Mouse (Mus musculus): ENCODE data around the gene Pcnx4. TPM values are rescaled to one million over a fixed set of nuclear protein-coding genes. Genes with fewer than 3 reads are reported as not detected.

The Pcnx4 gene
- 8.9 and 9.3 TPM in 2 replicates for polyA plus RNA-seq (2015; fragmentation: Nextera tagmentation; extraction: Ambion mirVana)

DNA sequence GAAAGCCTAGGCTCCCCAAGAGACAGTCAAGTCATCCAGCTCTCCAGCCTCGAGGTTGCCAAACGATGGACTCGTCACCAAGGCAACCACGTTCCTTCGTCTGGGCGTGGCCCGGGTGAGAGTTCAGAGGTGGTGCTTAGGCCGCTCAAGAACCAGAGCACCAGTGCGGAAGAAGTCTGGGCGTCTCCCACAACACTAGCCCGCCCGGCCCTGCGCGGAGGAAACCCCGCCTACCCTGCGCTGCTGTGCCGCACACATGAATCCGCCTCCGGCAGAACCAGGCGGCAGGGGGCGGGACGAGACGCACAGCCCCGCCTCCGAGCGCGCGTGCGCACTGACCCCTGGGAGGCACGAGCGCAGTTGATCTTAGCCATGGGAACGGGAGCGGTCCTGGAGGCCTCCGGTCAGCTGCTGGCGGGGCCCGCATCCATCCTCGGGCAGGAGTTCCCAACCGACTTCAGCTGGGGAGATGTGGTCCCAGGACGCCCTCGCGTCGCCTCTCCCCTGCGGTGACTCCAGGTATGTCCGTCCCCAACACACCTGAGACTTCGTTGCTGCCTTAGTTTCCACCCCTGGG lies at the start of gene Pcnx4:
Gene Pcnx4 (plus strand): TSS at position 363 of the 577 bp plus-strand sequence.
- ATAC-seq (ENCODE audit: insufficient read depth, low FRiP score, low read depth): peak; percentile 100
- H3K27me3 ChIP-seq (replicated peaks): no peaks in the 10 kb centered on the region
- peak within 1 kb of the TSS; percentile 69 for H3K4me3 ChIP-seq (replicated peaks)
- peak within 1 kb of the TSS; percentile 46; the same call in 1 of the 2 replicates for H3K9ac ChIP-seq
- H3K4me1 ChIP-seq: peaks cover 3% of the 10 kb centered on the region; the same call in 1 of the 2 replicates
- under 1% methylated on average over 45 of the region's 45 CpGs for WGBS
- peak within 1 kb of the TSS; percentile 59; the same call in 1 of the 2 replicates for H3K27ac ChIP-seq
- no peaks in the 10 kb centered on the region for H3K9me3 ChIP-seq
- peak within 1 kb of the TSS; percentile 74 for H3K4me2 ChIP-seq
- peaks cover 3% of the 10 kb centered on the region; the same call in 1 of the 2 replicates for H3K36me3 ChIP-seq

- no peak overlapping the region for H3K4me3 ChIP-seq (replicated peaks)
- no peaks in the 10 kb centered on the region for H3K27me3 ChIP-seq (replicated peaks)
- H3K9ac ChIP-seq: no peak overlapping the region
- H3K4me1 ChIP-seq: no peaks in the 10 kb centered on the region
- H3K9me3 ChIP-seq: no peaks in the 10 kb centered on the region
- ATAC-seq (ENCODE audit: insufficient read depth, low FRiP score, low read depth): no peak
- H3K4me2 ChIP-seq: no peak overlapping the region
- H3K27ac ChIP-seq: no peak overlapping the region
- no peaks in the 10 kb centered on the region for H3K36me3 ChIP-seq
- WGBS: 55% methylated on average over 3 of the region's 3 CpGs
Observed at GRCm38 (mm10) chr12:72487498-72487897, 48.7 kb upstream of the Pcnx4 start.

GRCm38 (mm10) chr12:72489995-72490394 lies 46.2 kb upstream of the Pcnx4 start:
- WGBS: 78% methylated on average over 3 of the region's 3 CpGs
- Histone ChIP-seq H3K4me2 (no peak overlapping the region), H3K9ac (no peak overlapping the region), H3K4me3 (replicated peaks) (no peak overlapping the region), H3K4me1 (no peaks in the 10 kb centered on the region), H3K9me3 (no peaks in the 10 kb centered on the region), H3K27ac (no peak overlapping the region), H3K27me3 (replicated peaks) (no peaks in the 10 kb centered on the region), H3K36me3 (no peaks in the 10 kb centered on the region)
- ATAC-seq (ENCODE audit: insufficient read depth, low FRiP score, low read depth): no peak

DNA sequence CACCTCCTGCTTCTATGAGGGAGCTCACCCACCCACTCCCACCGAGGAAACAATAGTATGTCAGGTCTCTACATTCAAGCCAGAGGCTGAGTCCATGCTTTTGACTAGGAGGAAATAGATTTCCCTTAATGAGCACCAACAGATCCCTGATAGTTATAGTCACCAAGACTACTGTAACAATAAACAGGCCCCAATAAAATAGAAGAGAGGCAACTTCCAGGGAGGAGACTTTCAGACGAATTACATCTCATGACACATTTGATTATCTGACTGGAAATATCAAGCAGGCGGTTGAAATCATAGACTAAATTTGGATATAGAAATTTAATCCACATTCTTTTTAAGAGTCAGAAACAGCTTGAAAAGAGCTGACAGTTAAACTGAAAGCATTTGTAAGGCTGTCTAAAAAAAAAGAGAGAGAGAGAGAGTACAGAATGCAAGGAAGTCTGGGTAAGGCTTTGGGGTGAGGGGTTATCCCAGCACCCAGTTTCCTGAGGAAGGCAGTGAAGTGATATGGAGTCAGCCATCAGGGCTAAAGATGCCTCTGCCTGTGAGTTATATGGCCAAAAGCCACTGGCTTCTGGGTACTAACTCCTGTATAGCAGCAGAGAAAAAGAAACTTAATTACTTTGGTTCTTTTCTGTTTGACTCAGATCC lies 45.0 kb upstream of the Pcnx4 start:
- WGBS: 60% methylated on average over 3 of the region's 3 CpGs
- ATAC-seq (ENCODE audit: insufficient read depth, low FRiP score, low read depth): no peak
- Histone ChIP-seq H3K27ac (no peak overlapping the region), H3K9ac (no peak overlapping the region), H3K4me3 (replicated peaks) (no peak overlapping the region), H3K4me2 (no peak overlapping the region), H3K9me3 (no peaks in the 10 kb centered on the region), H3K36me3 (no peaks in the 10 kb centered on the region), H3K4me1 (no peaks in the 10 kb centered on the region), H3K27me3 (replicated peaks) (no peaks in the 10 kb centered on the region)

- Histone ChIP-seq H3K9me3 (no peaks in the 10 kb centered on the region), H3K9ac (no peak overlapping the region), H3K36me3 (no peaks in the 10 kb centered on the region), H3K27me3 (replicated peaks) (no peaks in the 10 kb centered on the region), H3K27ac (no peak overlapping the region), H3K4me1 (no peaks in the 10 kb centered on the region), H3K4me2 (no peak overlapping the region), H3K4me3 (replicated peaks) (no peak overlapping the region)
- 73% methylated on average over 12 of the region's 12 CpGs for WGBS
- no peak for ATAC-seq (ENCODE audit: insufficient read depth, low FRiP score, low read depth)
Observed at GRCm38 (mm10) chr12:72496866-72497600, 39.1 kb upstream of the Pcnx4 start.

DNA sequence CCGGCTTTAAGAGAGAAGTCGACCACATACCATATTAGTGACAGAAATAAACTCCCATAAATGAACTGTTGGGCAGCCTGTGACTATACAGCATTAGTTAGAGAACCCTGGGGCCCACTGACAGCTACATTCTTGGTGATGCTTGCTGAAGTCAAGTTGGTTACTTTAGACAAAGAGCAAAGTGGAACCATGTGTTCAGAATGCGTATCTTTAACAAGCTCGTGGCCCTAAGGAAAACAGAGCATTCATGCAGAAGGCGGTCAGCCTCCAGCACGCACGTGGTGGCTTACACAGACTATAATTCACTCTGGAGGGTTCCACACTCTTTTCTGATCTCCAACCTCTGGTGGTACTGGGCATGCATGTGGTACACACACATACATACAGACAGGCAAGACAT lies 26.6 kb upstream of the Pcnx4 start:
- WGBS: 75% methylated on average over 7 of the region's 7 CpGs
- H3K9ac ChIP-seq: no peak overlapping the region
- no peaks in the 10 kb centered on the region for H3K27me3 ChIP-seq (replicated peaks)
- H3K9me3 ChIP-seq: no peaks in the 10 kb centered on the region
- H3K27ac ChIP-seq: no peak overlapping the region
- H3K4me1 ChIP-seq: no peaks in the 10 kb centered on the region
- no peak overlapping the region for H3K4me2 ChIP-seq
- ATAC-seq (ENCODE audit: insufficient read depth, low FRiP score, low read depth): no peak
- no peak overlapping the region for H3K4me3 ChIP-seq (replicated peaks)
- no peaks in the 10 kb centered on the region for H3K36me3 ChIP-seq

DNA sequence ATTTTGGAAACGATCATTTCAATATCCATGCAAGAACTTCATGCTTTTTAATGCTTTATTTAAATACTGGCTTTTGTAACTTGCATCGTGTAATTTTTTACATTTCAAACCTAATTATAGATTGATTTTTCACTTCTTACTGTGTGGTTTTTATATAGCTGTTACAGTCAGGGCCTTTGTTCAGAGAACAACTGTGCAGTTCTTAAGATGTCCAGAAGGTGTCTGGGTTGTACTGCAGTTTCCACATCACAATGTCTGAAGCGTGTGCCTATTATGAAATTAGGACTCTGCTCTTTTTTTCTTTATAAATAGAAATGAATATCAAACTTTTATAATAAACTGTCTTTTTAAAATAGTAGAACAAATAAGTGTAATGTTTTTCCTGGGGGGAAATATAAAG lies 20.7 kb upstream of the Pcnx4 start:
- WGBS: 59% methylated on average over 3 of the region's 3 CpGs
- Histone ChIP-seq H3K9ac (no peak overlapping the region), H3K27ac (no peak overlapping the region), H3K4me3 (replicated peaks) (no peak overlapping the region), H3K4me1 (0 out of 2 replicates have a peak, but pooled peaks cover 6% of the 10 kb centered on the region), H3K36me3 (no peaks in the 10 kb centered on the region), H3K4me2 (no peak overlapping the region), H3K9me3 (no peaks in the 10 kb centered on the region), H3K27me3 (replicated peaks) (no peaks in the 10 kb centered on the region)
- no peak for ATAC-seq (ENCODE audit: insufficient read depth, low FRiP score, low read depth)

- 0 out of 2 replicates have a peak, but pooled peaks cover 6% of the 10 kb centered on the region for H3K4me1 ChIP-seq
- H3K27ac ChIP-seq: no peak overlapping the region
- H3K4me2 ChIP-seq: no peak overlapping the region
- 87% methylated on average over 12 of the region's 12 CpGs for WGBS
- no peaks in the 10 kb centered on the region for H3K36me3 ChIP-seq
- no peak overlapping the region for H3K9ac ChIP-seq
- no peak for ATAC-seq (ENCODE audit: insufficient read depth, low FRiP score, low read depth)
- no peaks in the 10 kb centered on the region for H3K9me3 ChIP-seq
- no peak overlapping the region for H3K4me3 ChIP-seq (replicated peaks)
- H3K27me3 ChIP-seq (replicated peaks): no peaks in the 10 kb centered on the region
Observed at GRCm38 (mm10) chr12:72518114-72518728, 18.0 kb upstream of the Pcnx4 start.

DNA sequence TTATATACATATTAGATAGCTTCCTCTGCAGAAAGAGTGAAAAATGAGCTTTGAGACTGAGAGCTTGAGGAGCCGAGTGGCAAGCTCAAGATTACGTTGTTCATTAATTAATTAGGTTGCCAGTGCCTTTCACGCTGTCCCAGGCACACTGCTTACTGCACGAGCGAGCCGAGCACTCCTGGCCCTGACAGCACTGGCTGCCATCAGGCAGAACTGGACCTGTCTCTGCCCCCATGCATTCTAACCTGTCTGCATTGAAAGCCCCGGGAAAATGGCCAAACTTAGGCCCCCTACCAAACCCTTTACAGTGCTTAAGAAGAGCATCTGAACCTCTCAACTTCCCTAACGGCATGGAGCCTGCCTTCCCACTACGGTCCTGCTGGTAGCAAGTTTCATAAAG lies 16.8 kb upstream of the Pcnx4 start:
- no peak overlapping the region for H3K27ac ChIP-seq
- H3K9me3 ChIP-seq: no peaks in the 10 kb centered on the region
- 47% methylated on average over 9 of the region's 9 CpGs for WGBS
- H3K4me3 ChIP-seq (replicated peaks): no peak overlapping the region
- no peak overlapping the region for H3K4me2 ChIP-seq
- H3K9ac ChIP-seq: no peak overlapping the region
- H3K27me3 ChIP-seq (replicated peaks): no peaks in the 10 kb centered on the region
- H3K4me1 ChIP-seq: 0 out of 2 replicates have a peak, but pooled peaks cover 6% of the 10 kb centered on the region
- H3K36me3 ChIP-seq: no peaks in the 10 kb centered on the region
- no peak for ATAC-seq (ENCODE audit: insufficient read depth, low FRiP score, low read depth)

- Histone ChIP-seq H3K27ac (no peak overlapping the region), H3K27me3 (replicated peaks) (no peaks in the 10 kb centered on the region), H3K36me3 (no peaks in the 10 kb centered on the region), H3K9me3 (no peaks in the 10 kb centered on the region), H3K4me1 (0 out of 2 replicates have a peak, but pooled peaks cover 6% of the 10 kb centered on the region), H3K4me3 (replicated peaks) (no peak overlapping the region), H3K4me2 (no peak overlapping the region), H3K9ac (no peak overlapping the region)
- ATAC-seq (ENCODE audit: insufficient read depth, low FRiP score, low read depth): no peak
- 45% methylated on average over 5 of the region's 5 CpGs for WGBS
Observed at GRCm38 (mm10) chr12:72519855-72520254, 16.3 kb upstream of the Pcnx4 start.

GRCm38 (mm10) chr12:72520645-72521044 lies 15.5 kb upstream of the Pcnx4 start:
- H3K4me1 ChIP-seq: 0 out of 2 replicates have a peak, but pooled peaks cover 6% of the 10 kb centered on the region
- H3K9me3 ChIP-seq: no peaks in the 10 kb centered on the region
- no peak for ATAC-seq (ENCODE audit: insufficient read depth, low FRiP score, low read depth)
- no peak overlapping the region for H3K9ac ChIP-seq
- no peaks in the 10 kb centered on the region for H3K36me3 ChIP-seq
- H3K4me3 ChIP-seq (replicated peaks): no peak overlapping the region
- no peaks in the 10 kb centered on the region for H3K27me3 ChIP-seq (replicated peaks)
- 4% methylated on average over 2 of the region's 2 CpGs for WGBS
- H3K27ac ChIP-seq: no peak overlapping the region
- no peak overlapping the region for H3K4me2 ChIP-seq

DNA sequence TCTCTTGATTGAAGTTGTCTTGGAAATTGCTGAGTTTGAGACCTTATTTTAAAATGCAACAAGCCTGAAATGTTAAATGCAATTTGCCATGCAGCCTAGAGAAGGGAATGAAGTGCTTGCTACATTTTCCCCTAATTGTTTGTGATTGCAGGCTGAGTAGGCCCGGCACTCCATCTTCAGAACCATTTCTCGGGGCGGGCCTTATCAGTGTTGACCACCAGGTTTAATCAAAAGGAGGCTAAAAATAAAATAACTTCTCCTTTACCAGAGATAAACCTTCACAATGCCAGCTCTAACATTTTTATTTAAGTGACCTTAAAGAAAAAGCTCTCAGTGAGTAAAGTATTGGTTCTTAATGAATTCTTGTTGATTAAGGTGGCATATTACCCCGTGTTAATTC lies 10.6 kb upstream of the Pcnx4 start:
- Histone ChIP-seq H3K27me3 (replicated peaks) (no peaks in the 10 kb centered on the region), H3K9me3 (no peaks in the 10 kb centered on the region), H3K4me3 (replicated peaks) (no peak overlapping the region), H3K36me3 (no peaks in the 10 kb centered on the region), H3K4me2 (no peak overlapping the region), H3K4me1 (no peaks in the 10 kb centered on the region), H3K27ac (no peak overlapping the region), H3K9ac (no peak overlapping the region)
- 57% methylated on average over 4 of the region's 4 CpGs for WGBS
- ATAC-seq (ENCODE audit: insufficient read depth, low FRiP score, low read depth): no peak
